Mouse (Mus musculus): ENCODE measurements around the gene Zfp449.
"Not testable (repeated sequence)": the region's sequence is repeated elsewhere in the genome, so short reads cannot be mapped to it uniquely, and the experiment has no call there.

- TF ChIP-seq CTCF (IDR thresholded peaks at IDR 0.05; ENCODE audit: low read depth, low read length); GATA2 (IDR thresholded peaks at IDR 0.05; ENCODE audit: borderline replicate concordance, low read depth, low read length); POLR2AphosphoS5 (IDR thresholded peaks at IDR 0.05; ENCODE audit: insufficient replicate concordance, low read depth, low read length); GATA1 (IDR thresholded peaks at IDR 0.05; ENCODE audit: borderline replicate concordance, low read length); TAL1 (conservative IDR thresholded peaks at IDR 0.05; ENCODE audit: low read depth, low read length): not testable (repeated sequence)
Measured at GRCm38 (mm10) chrX:56374431-56375128, 28.4 kb downstream of the Zfp449 start, which contains the start of gene Smim10l2a.
